Mouse (Mus musculus) myocyte (in vitro differentiated cells): ENCODE results near the gene Acer3. TPM values are rescaled to one million over a fixed set of nuclear protein-coding genes. Genes with fewer than 3 reads are reported as not detected.

ENCODE experiments used
- H3K27me3 ChIP-seq: one replicate; pipeline ENCODE4 v1.6.1; 2011; ENCODE audit not compliant: control insufficient read depth, insufficient read depth, insufficient read length
- H3K36me3 ChIP-seq: one replicate; pipeline ENCODE4 v1.6.1; 2011; ENCODE audit not compliant: control insufficient read depth, insufficient read depth
- H3K4me2 ChIP-seq: one replicate; pipeline ENCODE4 v1.6.1; 2011; ENCODE audit warnings: low read depth, control low read depth
- H3K4me3 ChIP-seq: one replicate; pipeline ENCODE4 v1.5.1; 2011; ENCODE audit warnings: mild to moderate bottlenecking, control low read depth, moderate library complexity
- H3K79me2 ChIP-seq: one replicate; pipeline ENCODE4 v1.6.1; 2011; ENCODE audit not compliant: control insufficient read depth, insufficient read depth
- H3ac ChIP-seq: one replicate; pipeline ENCODE4 v1.6.1; 2011; ENCODE audit not compliant: control insufficient read depth, insufficient read length
- CEBPB ChIP-seq: IDR thresholded peaks from 2 replicates; pipeline ENCODE4 v1.6.1; 2011; ENCODE audit warnings: mild to moderate bottlenecking, moderate library complexity; ENCODE audit not compliant: poor library complexity, insufficient read depth, severe bottlenecking
- E2F4 ChIP-seq: IDR thresholded peaks from one replicate; pipeline ENCODE4 v1.6.1; 2011; ENCODE audit warnings: mild to moderate bottlenecking, control low read depth, moderate library complexity; ENCODE audit not compliant: insufficient read depth
- MAX ChIP-seq: IDR thresholded peaks from one replicate; pipeline ENCODE4 v1.6.1; 2011; ENCODE audit warnings: low read depth, mild to moderate bottlenecking, control low read depth
- MYOD1 ChIP-seq, 3 experiments: IDR thresholded peaks; one replicate each; pipeline ENCODE4 v1.6.1; 2011; ENCODE audit warnings: control low read depth in 2 of 3, low read depth in 2 of 3, mild to moderate bottlenecking in 2 of 3, moderate library complexity in 1 of 3; ENCODE audit not compliant: insufficient read length in 2 of 3, control insufficient read depth in 1 of 3
- MYOG ChIP-seq, 3 experiments: IDR thresholded peaks; one replicate each; pipeline ENCODE4 v1.6.1; 2011; ENCODE audit warnings: control low read depth in 2 of 3, low read depth in 2 of 3, mild to moderate bottlenecking in 2 of 3; ENCODE audit not compliant: insufficient read length in 2 of 3, control insufficient read depth in 1 of 3, insufficient read depth in 1 of 3
- POLR2A ChIP-seq: IDR thresholded peaks from one replicate; pipeline ENCODE4 v1.6.1; 2011; ENCODE audit warnings: low read depth, mild to moderate bottlenecking, control low read depth, moderate library complexity; ENCODE audit not compliant: insufficient read length
- POLR2AphosphoS2 ChIP-seq: IDR thresholded peaks from one replicate; pipeline ENCODE4 v1.6.1; 2011; ENCODE audit warnings: low read depth, control low read depth; ENCODE audit not compliant: insufficient read length
- REST ChIP-seq: IDR thresholded peaks from one replicate; pipeline ENCODE4 v1.6.1; 2011; ENCODE audit warnings: mild to moderate bottlenecking, control low read depth, moderate library complexity; ENCODE audit not compliant: insufficient read depth, insufficient read length
- SRF ChIP-seq: IDR thresholded peaks from one replicate; pipeline ENCODE4 v1.6.1; 2011; ENCODE audit warnings: low read depth; ENCODE audit not compliant: control insufficient read depth, insufficient read length
- TCF12 ChIP-seq: IDR thresholded peaks from one replicate; pipeline ENCODE4 v1.6.1; 2011; ENCODE audit warnings: mild to moderate bottlenecking, control low read depth; ENCODE audit not compliant: poor library complexity, insufficient read depth, severe bottlenecking
- TCF3 ChIP-seq: IDR thresholded peaks from one replicate; pipeline ENCODE4 v1.6.1; 2011; ENCODE audit warnings: low read depth, control low read depth; ENCODE audit not compliant: insufficient read length
- USF1 ChIP-seq: IDR thresholded peaks from one replicate; pipeline ENCODE4 v1.6.1; 2011; ENCODE audit warnings: low read depth, mild to moderate bottlenecking, control low read depth, moderate library complexity
- polyA plus RNA-seq: library from polyadenylated mRNA; unstranded; fragments of >200 nt; fragmentation: generic; extraction: Trizol; gene quantifications from one replicate; pipeline ENCODE4 v1.2.1, GENCODE M21; 2012; ENCODE audit warnings: missing spikeins

Acer3 gene
- polyA plus RNA-seq, 1 experiment: 9.1 TPM

GRCm38 (mm10) chr7:98236686-98237359 lies 84.2 kb downstream of the Acer3 start:
- no peaks in the 10 kb centered on the region for H3K79me2 ChIP-seq
- TF ChIP-seq MYOD1 (IDR thresholded peaks at IDR 0.05; ENCODE audit: control insufficient read depth in 1 of 3, insufficient read length in 2 of 3, low read depth in 2 of 3): no peak
- no peak for TF ChIP-seq USF1
- TF ChIP-seq POLR2A: no peak
- TF ChIP-seq E2F4: no peak
- no peak for TF ChIP-seq MAX
- no peak for TF ChIP-seq MYOG (IDR thresholded peaks at IDR 0.05; ENCODE audit: control insufficient read depth in 1 of 3, insufficient read depth in 1 of 3, insufficient read length in 2 of 3, low read depth in 2 of 3)
- TF ChIP-seq TCF12: no peak
- TF ChIP-seq REST: no peak
- TF ChIP-seq CEBPB: no peak
- no peak for TF ChIP-seq SRF
- TF ChIP-seq POLR2AphosphoS2: no peak
- TF ChIP-seq TCF3: no peak

DNA sequence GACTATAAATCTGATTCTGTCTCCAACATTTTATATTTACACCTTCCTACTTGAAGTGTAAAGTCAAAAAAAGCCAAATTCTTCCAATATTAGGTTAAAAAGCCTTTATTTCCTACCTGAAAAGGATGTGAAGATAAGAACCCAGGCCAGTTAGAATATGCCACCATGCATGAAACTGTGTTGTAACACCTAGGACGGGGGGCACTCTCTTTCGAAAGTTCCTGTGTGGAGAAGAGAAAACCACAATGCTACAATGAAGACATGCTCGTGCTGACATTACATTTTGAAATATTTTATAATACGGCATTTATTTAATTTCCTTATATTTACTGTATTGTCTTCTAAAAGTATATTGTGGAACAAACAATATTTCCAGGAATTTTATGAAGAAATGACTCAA lies 97.2 kb downstream of the Acer3 start:
- no peaks in the 10 kb centered on the region for H3K79me2 ChIP-seq
- no peaks in the 10 kb centered on the region for H3K27me3 ChIP-seq
- no peak for TF ChIP-seq E2F4
- no peak for TF ChIP-seq POLR2A
- no peak for TF ChIP-seq CEBPB
- no peak overlapping the region for H3K4me3 ChIP-seq
- no peak overlapping the region for H3K4me2 ChIP-seq
- H3ac ChIP-seq: no peak overlapping the region
- H3K36me3 ChIP-seq: no peaks in the 10 kb centered on the region

More at GRCm38 (mm10) chr7:98236686-98237359, 84.2 kb downstream of the Acer3 start:
- H3K4me2 ChIP-seq: no peak overlapping the region
- H3K27me3 ChIP-seq: no peaks in the 10 kb centered on the region
- no peaks in the 10 kb centered on the region for H3K36me3 ChIP-seq
- no peak overlapping the region for H3K4me3 ChIP-seq
- no peak overlapping the region for H3ac ChIP-seq

- no peaks in the 10 kb centered on the region for H3K36me3 ChIP-seq
- no peak overlapping the region for H3ac ChIP-seq
- TF ChIP-seq POLR2A: no peak
- no peaks in the 10 kb centered on the region for H3K79me2 ChIP-seq
- H3K4me2 ChIP-seq: no peak overlapping the region
- no peak overlapping the region for H3K4me3 ChIP-seq
- H3K27me3 ChIP-seq: no peaks in the 10 kb centered on the region
Observed at GRCm38 (mm10) chr7:98216713-98217112, 104.3 kb downstream of the Acer3 start.

GRCm38 (mm10) chr7:98202946-98203345 lies 118.1 kb downstream of the Acer3 start:
- no peak overlapping the region for H3K4me3 ChIP-seq
- no peak overlapping the region for H3ac ChIP-seq
- H3K79me2 ChIP-seq: no peaks in the 10 kb centered on the region
- H3K36me3 ChIP-seq: no peaks in the 10 kb centered on the region
- H3K27me3 ChIP-seq: no peaks in the 10 kb centered on the region
- no peak for TF ChIP-seq SRF
- TF ChIP-seq E2F4: no peak
- TF ChIP-seq TCF12: no peak
- no peak for TF ChIP-seq REST
- no peak for TF ChIP-seq CEBPB
- no peak for TF ChIP-seq POLR2A
- TF ChIP-seq USF1: no peak
- TF ChIP-seq MAX: no peak
- TF ChIP-seq TCF3: no peak
- no peak for TF ChIP-seq MYOD1 (IDR thresholded peaks at IDR 0.05; ENCODE audit: control insufficient read depth in 1 of 3, insufficient read length in 2 of 3, low read depth in 2 of 3)
- no peak for TF ChIP-seq POLR2AphosphoS2
- H3K4me2 ChIP-seq: no peak overlapping the region

- no peaks in the 10 kb centered on the region for H3K36me3 ChIP-seq
- H3K79me2 ChIP-seq: no peaks in the 10 kb centered on the region
- H3K27me3 ChIP-seq: no peaks in the 10 kb centered on the region
- H3K4me2 ChIP-seq: no peak overlapping the region
- no peak overlapping the region for H3ac ChIP-seq
- H3K4me3 ChIP-seq: no peak overlapping the region
- TF ChIP-seq POLR2AphosphoS2: no peak
Observed at GRCm38 (mm10) chr7:98201493-98202028, 119.4 kb downstream of the Acer3 start.
